Mouse (Mus musculus) layer of hippocampus, adult 6 months (tissue): Measurements from ENCODE around the gene 9130023H24Rik. TPM values are rescaled to one million over a fixed set of nuclear protein-coding genes. Genes with fewer than 3 reads are reported as not detected.

Experiments
- long read RNA-seq, 2 experiments: library from polyadenylated mRNA; unstranded; transcript quantifications; one replicate each; pipeline ENCODE4 v2.0.0; 2019 to 2020
- polyA plus RNA-seq: library from polyadenylated mRNA; unstranded; fragments of <200 nt; fragmentation: Nextera tagmentation; gene quantifications from 2 replicates; pipeline ENCODE4 v1.2.3, GENCODE M21; 2021

9130023H24Rik gene
- polyA plus RNA-seq: 3.7 and 4.2 TPM in 2 replicates
- long read RNA-seq, experiment 1, transcript 9130023H24Rik-201 (1 exons, 3,574 nt): major isoform, 9 of 9 reads
- long read RNA-seq, experiment 1, partial matches to known transcripts: 0 of 9 reads
- long read RNA-seq, experiment 1, other reads (novel, unspliced or antisense): 0 of 9 reads
- long read RNA-seq, experiment 2, transcript 9130023H24Rik-201 (1 exons, 3,574 nt): major isoform, 13 of 13 reads
- long read RNA-seq, experiment 2, partial matches to known transcripts: 0 of 13 reads
- long read RNA-seq, experiment 2, other reads (novel, unspliced or antisense): 0 of 13 reads

DNA sequence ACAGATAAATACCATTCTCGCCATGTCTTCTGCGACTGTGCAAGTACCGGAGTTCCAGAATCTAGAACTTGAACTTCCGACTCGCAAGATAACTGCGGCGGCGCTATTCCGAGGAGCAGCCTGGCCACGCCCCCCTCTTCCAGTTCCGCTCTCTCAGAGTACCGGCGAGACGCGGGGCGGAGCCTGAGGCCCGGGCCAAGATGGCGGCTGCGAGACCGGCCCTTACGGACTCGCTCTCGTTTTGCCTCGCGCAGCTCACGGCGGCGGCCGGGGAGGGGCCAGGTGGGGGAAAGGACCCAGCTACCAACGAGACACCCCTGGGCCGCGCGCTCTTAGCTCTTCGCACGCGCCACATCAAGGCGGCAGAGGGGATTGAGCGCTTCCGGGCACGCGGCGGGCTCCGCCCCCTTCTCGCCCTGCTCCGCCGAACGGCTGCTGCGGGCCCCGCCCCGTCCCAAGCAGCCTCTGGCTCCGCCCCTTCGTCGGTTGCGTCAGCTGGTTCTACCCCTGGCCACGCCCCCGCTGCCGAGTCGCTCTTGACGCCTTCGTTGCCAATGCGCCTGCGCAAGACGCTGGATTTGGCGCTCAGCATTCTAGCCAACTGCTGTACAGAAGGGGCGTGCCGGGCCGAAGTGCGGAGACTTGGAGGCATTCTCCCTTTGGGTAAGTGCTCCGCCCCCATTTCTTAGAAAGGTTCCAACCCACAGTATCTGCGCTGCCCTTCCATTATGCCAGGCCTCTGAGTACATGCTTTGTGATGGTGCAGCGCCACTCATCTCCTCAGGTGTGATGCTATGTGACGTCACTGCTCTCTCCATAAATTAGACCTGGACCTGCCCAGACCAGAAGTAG lies at the start of gene 9130023H24Rik:
Gene 9130023H24Rik, minus strand, starts transcription at position 105 of the 852 bp plus-strand sequence.

GRCm38 (mm10) chr7:128265411-128265810 lies 27.6 kb upstream of the 9130023H24Rik start, which contains the start of gene Slc5a2:
Slc5a2 (plus strand) TSS chr7:128265657.

DNA sequence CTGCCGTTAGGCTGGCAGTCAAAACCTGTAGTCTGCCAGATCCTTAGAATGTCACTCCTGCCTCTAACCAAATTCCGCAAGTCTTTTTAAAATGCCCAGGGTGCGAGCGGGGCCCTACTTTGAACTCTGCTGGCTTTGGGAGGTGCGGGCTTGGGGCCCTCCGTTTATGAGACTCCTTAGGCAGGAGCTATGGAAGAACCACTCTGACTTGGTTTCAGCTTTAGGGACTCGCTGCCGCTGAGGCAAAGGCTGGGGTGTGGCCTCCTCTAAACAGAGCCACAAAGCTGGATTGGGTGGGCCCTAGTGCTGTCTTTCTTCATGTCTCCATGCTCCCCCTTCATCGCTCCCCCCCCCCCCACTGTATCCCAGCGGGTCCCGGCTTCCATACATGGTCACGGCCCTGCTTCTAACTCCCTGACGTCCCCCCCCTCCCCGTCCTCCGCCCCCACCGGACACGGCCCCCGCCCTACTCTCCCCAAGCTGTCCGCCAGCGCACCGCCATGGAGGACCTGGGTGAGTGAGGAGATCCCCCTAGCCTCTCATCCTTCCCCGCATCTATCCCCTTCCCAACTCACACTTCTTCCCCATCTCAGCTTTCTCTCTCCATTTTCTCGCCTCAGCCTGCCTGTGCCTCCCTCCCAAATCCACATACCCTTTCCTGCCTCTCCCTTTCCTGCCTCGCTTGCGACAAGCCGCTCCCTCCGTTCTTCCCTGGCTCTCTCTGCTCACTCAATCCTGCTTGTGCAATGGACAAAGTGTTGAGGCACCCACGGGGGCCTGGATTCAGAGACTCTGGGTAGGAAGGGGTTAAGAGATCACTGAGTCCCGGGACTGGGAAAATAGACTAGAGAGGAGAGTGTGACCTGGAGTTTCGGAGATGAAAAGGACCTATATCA lies 8.9 kb upstream of the 9130023H24Rik start, which contains the start of gene Tgfb1i1:
Gene Tgfb1i1, plus strand, starts transcription at position 317 of the 896 bp plus-strand sequence.

GRCm38 (mm10) chr7:128236856-128237592 lies 807 bp downstream of the 9130023H24Rik start, which contains the start of gene Armc5:
Armc5 (plus strand) TSS chr7:128237342.

DNA sequence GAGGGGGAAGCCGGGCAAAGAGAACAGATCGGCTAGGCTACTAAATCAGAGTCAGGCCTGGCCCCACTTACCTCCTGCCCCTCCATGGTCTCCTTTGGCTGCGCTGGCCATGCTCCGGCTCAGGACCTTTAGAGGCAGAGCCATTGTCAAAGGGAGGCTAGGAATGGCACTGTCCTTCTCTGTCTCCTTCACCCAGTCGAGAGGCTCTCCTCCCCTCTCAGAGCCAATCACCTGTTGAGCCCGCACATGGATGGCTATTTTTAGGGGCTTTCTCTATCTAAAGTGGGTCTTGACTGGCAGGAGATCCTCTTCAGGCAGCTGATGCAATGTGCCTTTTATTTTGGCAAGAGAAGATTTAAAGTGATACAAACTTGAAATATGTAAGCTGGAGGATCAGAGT lies 31.7 kb downstream of the 9130023H24Rik start, which contains the start of gene Cox6a2:
Gene Cox6a2, minus strand, starts transcription at position 236 of the 400 bp plus-strand sequence.

Other genes starting within 250 kb of the 9130023H24Rik start
- gene Pycard, start 244.2 kb downstream of the 9130023H24Rik start, polyA plus RNA-seq: 16.7 and 20.5 TPM in 2 replicates
- gene Trim72, start 234.1 kb downstream of the 9130023H24Rik start, polyA plus RNA-seq: not detected in 2 replicates
- 3.3 and 3.4 TPM in 2 replicates for gene Itgam, start 175.4 kb downstream of the 9130023H24Rik start, polyA plus RNA-seq
- 0.04 TPM in 1 of 2 replicates, not detected in the other for gene Gm49368, start 175.3 kb downstream of the 9130023H24Rik start, polyA plus RNA-seq
- 0.14 and 0.23 TPM in 2 replicates for gene Itgax, start 108.5 kb downstream of the 9130023H24Rik start, polyA plus RNA-seq
- gene Itgad, start 83.7 kb downstream of the 9130023H24Rik start, polyA plus RNA-seq: 0.50 and 0.52 TPM in 2 replicates
- gene Cox6a2, start 31.6 kb downstream of the 9130023H24Rik start, polyA plus RNA-seq: 31.1 and 37.6 TPM in 2 replicates
- 8.8 and 10.3 TPM in 2 replicates for gene Armc5, start 689 bp downstream of the 9130023H24Rik start, polyA plus RNA-seq
- 13.7 and 18.3 TPM in 2 replicates for gene Tgfb1i1, start 8.8 kb upstream of the 9130023H24Rik start, polyA plus RNA-seq
- gene Slc5a2, start 27.6 kb upstream of the 9130023H24Rik start, polyA plus RNA-seq: not detected in 2 replicates
- 17.7 and 20.3 TPM in 2 replicates for gene BC017158, start 60.1 kb upstream of the 9130023H24Rik start, polyA plus RNA-seq
- 127 and 136 TPM in 2 replicates for gene Rgs10, start 180.7 kb upstream of the 9130023H24Rik start, polyA plus RNA-seq
- gene Tial1, start 223.7 kb upstream of the 9130023H24Rik start, polyA plus RNA-seq: 8.4 and 10.4 TPM in 2 replicates